Mouse (Mus musculus) ovary, adult 18-20 months (tissue): ENCODE data around the gene Uckl1.

Experiments
- DNase-seq: peaks from one replicate; pipeline ENCODE4 v3.0.0; 2022; ENCODE audit warnings: low spot score, mixed read lengths

Gene Uckl1

DNA sequence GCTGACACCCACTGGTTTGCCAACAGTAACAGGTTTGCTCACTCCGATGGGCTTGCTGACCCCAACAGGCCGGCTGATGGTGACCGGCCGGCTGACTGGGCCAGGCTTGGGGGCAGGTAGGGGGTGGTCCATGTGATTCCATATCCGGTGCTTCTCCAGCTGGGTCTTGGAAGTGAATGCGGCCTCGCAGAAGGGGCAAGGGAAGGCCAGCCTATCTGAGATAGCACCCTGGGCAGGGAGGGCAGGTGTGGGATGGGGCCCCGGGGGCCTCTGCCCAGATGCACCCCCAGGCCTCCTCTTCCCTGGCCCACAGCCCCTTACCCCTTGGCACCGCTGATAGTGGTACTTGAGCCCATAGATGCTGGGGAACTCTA, 5.0 kb upstream of the Uckl1 start:
- DNase-seq = no peak

DNA sequence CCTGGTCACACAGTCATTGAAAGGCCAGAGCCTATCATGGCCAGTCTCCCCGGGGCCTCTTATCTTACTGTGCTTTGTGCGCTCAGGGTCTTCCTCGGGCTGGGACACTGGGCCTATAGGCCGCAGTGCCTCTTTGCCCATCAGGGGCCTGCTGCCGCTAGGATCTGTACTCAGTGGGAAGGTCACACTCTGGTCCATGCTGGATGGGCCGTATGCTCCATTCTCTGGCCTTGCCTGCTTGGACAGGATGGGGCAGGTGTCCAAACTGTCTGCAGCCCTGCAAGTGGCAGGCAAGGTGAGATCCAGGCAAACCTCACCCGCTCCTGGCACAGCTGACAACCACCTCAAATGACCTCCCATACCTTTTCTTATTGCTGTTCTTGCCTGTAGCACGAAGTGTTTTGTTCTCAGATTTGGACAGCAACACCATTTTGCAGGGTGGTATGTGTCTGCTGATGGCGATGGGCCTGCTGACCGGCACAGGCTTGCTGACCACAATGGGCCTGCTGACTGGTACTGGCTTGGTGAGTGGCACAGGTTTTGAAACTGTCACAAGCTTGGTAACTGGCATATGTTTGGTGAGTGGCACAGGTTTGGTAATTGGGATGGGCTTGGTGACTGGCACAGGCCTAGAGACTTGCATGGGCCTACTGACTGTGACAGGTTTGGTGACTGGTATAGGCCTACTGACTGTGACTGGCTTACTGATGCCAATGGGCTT, 4.5 kb upstream of the Uckl1 start:
- DNase-seq = no peak

DNA sequence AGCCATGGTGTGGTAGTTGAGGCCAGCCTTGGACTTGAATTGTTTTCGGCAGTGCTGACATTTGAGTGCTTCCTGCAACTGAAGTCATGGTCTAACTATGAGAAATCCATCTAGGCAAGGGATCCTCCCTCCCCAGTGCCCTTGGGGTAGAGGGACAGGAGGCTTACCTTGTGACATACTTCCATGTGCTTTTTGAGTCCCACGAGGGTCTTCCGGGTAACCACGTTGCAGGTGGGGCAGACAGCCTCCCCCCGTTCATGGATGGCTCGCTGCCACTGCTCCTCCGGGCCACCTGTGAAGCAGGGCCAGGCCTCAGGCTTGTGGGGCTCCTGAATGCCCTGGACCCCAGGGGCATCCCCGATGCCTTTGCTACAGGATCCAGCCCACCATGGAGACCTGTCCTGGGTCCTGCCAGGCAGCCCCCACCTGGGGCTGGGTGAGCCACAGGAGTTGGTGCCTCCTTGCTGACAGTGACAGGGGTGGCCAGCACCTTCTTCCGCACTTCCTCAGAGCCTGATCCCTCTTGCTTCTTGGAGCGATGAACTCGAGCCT, 3.6 kb upstream of the Uckl1 start:
- DNase-seq = no peak

DNA sequence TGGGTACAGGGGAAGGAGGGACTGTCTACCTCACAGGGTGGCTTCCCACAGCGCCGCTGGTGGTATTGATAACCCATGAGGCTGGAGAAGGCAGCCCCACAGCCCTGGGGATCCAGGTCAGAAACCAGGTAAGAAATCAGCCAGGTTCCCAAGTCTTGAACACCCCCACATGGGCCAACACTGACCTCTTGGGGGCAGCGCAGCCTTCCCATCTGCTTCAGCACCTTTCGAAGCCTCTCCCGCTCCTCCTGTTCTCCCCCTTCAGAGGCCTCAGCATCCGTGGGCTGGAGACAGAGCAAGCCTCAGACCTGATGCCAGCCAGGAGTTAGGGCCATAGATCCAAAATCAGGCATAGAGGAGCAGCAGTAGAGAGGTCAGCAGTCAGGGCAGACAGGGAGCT, 3.1 kb upstream of the Uckl1 start:
- DNase-seq = no peak

DNA sequence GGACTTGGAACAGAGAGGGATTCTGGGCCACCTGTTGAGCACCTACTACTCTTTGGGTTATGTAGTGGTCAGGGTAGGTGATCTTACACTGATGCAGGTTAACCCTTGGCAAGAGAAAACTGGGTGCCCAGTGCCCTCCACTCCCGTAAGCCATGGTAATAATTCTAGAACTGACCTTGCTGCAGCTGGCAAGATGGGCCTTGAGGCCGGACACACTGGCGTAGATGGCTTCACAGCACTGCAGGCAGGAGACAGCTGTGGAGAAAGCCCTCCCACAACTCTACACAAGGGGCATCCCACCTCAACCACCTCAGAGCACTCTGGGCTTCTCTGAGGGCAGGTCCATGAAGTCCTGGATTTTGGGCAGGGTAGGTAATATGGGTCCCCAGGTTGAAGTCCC, 1.4 kb upstream of the Uckl1 start:
- no peak for DNase-seq

DNA sequence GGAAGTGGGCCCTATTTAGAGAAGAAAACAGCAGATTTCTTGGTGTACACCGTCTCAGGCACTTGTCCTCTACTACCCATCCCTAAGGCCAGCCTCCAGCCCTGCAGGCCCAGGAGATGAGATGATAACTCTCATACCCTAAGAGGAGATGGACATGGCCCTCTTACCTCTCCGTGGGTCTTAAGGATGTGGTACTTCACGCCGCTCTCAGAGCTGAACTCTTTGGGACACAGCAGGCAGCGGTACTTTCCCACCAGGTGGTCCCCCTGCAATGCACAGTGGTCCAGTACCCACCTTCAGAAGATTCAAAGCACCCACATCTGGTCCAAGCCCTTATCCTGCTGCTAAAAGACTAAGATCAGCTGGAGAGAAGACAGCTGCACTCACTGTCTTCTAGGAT, 814 bp upstream of the Uckl1 start:
- DNase-seq = no peak

DNA sequence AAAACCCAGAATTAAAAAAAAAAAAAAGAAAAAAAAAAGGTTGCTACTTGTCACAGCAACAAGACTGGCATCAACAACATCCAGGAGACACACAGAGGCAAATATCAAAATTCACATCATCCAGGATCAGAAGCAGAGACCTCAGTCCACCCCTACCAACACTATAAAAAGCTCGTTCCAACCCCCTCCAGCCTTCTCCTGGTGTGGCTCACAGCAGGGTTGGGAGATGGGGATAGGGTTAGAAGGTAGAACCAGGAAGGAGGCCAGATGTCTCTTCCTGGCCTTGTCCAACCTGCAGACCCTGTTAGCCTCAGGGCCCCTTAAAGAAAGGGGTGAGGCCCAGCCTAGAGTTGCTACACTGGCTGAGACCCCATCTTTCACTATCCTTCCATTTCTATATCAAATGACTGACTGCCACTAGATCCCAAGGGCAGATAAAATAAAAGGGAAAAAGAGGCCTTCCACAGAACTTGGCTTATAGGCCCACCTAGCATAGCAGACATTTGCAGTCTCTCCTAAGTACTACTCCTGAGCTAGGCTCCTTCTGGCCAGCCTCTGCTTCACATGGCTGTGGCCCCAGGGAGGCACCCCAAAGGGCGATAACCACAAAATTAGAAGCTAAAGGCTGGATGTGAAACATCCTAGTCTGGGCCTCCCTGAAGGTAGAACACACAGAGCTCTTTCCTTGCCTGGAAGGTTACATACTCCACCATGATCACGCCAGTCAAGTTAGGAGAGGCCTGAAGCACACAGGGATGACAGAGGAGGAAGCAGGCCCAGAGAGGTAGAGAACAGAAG, 1.0 kb downstream of the Uckl1 start:
- no peak for DNase-seq

DNA sequence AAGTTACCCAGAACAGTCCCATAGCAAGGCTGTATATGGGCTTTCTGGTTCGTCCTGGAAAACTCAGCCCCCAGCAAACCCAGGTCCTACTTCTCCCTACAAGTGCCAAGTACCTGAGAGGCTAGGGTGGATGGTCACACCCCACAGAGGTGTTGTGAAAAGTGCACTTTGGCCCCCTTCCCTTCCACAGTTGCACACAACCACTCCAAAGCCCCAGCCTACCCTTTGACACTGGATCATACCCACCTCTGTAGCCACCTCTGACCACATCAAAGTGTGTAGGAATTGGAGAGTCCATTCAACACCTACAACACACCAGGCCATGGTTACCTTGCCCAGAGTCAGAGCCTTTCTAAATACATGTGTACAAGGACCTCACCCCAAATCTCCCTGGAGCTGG, 1.8 kb downstream of the Uckl1 start:
- no peak for DNase-seq

DNA sequence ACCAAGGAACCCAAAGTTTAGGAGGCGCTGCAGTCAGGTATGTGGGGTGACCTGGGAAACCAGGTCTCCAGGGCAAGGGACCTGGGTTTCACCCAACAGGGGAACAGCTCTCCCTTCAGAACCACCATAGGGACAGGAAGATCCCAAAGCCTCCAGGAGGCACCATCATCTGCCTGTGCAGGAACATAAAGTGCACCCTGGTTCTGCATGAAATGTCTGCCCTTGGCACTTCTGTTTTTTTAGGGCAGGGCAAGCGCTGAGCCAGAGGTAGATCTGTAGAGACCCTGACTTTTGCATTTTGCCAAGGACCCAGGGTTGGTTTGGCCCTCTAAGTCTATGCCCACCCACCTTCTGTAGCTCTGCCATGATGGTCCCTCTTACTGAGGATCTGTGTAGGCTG, 2.3 kb downstream of the Uckl1 start:
- no peak for DNase-seq

DNA sequence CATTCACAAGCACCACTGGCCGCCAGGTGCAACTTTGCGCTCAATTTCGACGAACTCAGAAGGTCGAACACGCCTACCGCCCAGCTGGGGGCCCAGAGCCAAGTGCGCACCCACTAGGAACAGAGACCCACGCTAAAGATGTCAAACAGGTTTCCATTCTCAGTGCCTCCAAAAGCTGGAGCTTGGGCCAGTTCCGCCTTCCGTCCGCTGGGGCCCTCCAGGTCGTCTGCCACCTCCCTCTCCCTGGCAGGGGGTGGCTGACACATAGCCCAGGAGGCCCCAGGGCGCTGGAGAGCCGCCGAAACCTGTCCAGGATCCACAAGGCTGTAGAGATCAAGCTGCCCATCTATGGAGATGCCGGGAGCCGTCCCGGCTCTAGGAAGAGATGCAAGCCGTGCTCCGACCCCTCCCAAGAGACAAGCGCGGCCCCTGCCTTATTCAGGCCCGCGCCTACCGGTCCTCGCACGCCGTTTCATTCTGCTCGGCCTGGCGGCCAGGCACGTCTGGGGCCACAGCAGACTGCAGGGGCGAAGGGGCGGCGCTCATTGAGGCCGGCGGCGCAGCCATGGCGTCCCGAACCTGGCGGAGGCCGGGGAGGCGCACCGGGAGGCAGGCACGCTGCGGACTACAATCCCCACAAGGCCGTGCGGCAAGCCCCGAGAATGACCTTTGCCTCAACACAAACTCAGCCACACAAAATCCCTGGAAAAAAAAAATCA, 3.1 kb downstream of the Uckl1 start:
- peak; percentile 70 for DNase-seq

DNA sequence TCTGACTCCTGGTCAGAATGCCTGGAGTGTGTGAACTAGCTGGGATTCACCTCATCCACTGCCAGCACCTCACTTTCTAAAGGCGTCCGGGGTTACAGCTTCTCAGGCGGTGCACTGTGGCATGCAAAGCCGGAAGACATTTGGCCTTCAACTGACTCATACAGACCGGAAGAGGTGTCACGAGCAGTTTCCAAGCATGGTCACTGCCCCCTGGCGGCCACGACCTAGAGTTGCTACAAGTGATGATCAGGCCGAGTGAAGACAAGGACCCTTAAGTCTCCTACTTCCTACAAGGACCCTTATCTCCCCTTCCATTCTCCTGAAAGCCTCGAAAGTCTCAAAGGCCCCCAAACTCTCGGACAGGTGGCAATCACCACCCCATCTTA, 3.7 kb downstream of the Uckl1 start:
- peak; percentile 76 for DNase-seq

DNA sequence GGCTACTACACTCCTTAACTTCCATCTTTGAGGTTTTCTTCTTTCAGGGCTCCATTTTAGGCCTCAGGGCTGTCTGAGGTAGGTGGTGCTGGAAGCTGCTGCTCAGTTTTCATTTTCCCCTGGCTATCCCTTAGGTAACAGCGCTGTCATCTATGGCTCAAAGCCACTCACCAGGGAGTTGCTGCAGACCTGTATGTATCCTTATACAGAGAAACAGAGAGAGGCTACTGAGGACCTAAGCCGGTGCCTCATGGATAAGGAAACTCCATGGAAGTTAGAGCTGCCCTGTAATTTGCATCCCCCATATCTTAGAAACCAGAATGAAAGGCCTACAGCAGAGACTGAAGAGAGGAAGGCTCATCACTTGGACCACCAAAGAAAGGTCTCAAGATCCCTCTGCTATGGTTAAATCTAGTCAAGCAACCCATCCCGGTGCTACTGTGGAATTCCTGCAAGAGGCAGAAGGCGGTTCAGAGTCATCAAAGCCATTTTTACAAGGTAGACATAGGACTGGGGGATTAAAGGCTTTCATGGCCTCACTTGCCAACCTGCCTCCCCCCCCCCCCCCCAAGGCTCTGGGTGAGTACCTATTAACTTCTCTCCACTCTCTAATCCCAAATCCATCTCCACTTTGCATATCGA, 4.4 kb downstream of the Uckl1 start:
- no peak for DNase-seq

DNA sequence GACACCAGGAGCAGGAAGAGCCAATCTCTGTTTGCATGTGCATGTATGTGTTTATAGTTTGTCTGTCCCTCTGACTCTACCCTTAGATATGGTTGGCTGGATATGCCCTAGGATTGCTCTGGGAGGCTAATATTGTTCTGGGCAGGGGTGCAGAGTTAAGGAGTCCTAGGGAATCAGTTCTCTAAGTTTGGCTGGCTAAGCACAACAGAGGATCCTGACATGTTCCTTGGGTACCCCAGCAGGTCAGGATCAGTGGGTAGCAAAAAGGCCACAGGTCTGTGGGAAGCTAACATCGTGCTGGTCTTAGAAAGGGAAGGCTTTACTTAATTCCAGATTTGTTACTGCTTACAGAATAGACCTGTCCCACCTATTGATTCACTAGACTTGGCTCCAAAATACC, 5.0 kb downstream of the Uckl1 start:
- DNase-seq = no peak

DNA sequence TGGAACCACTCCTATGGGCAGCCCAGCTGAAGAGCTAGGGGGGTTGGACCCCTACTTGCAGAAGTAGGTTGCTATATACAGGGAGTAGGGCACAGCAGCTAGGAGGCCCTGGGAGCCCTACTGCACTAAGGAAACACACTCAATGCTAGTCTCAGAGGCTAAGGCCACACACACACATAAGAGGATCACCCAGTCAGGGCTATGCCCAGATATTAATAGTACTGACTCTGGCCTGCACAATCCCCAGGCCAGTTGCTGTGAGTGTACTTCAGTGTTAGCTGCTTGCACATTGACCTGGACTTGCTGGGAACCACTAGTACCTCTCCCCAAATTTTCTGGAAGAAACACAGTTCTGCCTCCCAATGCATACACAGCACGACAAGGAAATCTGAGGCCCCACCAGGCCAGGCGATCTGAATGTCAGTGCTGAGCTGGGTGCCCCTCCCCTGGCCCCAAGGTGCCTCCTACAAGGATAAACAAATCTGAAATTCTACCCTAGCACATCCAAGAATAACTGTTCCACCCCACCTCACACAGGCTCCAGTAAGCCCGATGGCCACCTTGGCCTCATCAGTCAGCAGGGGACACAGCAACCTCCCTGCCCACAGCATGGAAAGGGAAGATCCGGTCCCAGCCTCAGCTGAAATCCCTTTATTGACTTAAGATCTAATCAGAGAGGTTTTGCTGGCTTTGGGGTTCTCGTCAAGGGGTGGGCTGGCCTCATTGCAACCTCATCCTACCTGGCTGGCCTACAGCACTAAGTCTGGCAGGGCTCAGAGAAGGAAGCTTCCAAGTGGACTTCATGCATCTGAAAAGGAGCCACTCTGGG, 5.7 kb downstream of the Uckl1 start:
- no peak for DNase-seq

DNA sequence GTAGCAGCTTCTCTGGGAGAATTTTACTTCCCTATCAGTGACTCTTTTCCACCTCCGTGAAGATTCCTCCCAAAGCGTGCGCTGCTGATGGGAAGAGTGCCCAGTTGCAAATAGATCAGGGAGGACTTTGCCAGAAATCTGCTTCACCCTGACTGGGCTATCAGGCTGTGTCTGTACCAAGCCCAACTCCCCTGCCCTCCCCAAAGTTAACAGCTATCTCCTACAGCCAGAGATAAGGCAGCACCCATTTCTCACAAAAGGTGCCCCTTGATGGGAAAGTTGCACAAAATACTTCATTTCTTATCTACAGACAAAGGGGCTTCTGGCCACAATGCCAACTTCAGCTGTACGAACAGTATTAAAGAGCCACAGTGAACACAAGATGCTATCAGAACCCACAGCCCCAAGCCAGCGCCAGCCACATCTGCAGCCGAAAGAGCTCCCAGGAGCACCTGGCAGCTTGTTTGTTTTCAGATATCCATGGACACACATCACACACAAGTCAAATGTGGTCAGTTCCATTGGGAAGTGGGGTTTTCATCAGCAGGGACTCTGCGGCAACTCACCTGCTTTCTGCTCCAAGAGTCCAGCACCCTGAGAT, 6.6 kb downstream of the Uckl1 start:
- DNase-seq = no peak

DNA sequence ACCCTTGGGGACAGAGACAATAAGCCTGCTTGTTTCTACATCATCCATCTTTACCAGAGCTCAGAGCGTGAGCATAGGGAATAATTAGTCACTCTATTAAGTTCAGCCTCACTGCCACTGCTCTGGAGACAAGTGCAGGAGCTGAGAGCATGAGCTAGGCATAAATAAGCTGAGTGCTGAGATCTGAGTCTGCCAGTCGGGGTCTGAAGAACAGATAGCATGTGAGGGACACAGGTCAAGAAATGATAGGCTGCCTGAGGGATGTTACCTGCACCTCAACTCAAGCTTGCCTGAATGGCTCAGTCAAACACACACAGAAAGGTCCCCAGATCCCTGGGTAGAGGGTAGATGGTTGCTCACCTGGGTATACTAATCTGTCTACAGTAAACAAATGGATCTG, 7.6 kb downstream of the Uckl1 start:
- no peak for DNase-seq

DNA sequence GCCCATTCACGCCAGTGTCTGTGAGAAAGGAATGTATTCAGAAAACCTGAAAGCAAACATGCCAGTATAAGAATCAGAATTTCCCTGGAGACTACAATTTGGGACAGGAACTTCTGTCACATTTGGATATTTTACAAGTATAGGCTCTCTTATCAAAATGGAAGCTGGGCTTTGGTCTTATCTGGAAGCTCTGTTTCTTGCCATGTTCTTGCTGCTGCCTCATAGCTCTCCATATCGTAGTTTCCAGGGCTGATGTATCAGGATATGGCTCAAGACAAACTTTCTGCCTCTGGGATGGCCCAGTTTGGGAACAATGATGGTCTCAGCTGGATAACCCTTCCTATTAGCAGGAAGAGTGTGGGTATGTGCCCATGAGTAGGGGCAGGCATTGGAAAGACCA, 8.1 kb downstream of the Uckl1 start:
- no peak for DNase-seq

DNA sequence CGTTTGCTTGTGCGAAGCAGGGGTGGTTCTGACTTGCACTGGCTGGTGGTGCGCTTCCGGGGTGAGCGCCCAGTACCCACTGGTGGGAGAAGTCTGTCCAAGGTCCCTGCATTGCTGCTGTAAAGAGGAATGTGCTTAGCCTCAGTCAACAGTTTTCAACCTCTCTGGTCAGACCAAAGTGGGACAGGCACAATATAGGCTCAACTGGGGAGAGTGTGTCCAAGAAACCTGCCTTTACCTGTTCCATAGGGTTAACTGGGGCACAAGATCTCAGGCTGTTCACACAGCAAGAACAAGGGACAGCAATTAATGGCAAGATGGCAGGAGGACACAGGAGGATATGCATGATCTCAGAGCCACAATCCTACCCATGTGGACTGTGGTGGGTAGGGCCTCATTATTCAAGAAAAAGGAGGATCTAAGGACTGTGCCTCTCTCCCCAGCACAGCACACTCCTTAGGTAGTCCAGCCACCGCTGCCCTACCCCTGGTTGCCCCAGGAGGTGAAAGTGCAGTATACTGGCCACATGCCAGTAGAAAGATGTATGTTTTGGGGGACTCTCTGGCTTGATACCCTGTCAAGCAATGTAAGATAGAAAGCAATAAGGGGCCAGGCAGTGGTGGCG, 9.7 kb downstream of the Uckl1 start:
- no peak for DNase-seq

DNA sequence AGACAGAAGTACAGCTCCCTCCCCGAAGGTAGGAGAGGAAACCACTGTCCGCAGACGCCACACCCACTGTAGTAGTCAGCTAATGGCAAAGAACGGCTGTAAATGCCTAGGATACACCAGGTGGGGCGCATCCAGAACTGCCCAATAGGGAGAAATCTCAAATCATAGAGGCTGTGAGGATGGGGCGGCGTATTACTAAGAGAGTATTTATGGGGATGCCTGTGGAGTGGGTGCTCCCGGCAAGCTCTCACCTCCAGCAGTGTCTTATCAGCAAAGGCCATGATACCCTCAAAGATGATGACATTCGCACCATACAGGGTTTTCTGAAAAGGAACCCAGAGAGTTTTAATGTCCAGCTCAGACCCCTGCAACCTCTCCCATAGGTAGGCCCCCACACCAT, 10.7 kb downstream of the Uckl1 start:
- no peak for DNase-seq
